Mouse (Mus musculus) embryo, embryonic 9.5 days (tissue): ENCODE measurements around the gene Rab37.

Experiments
- DNase-seq: peaks from one replicate; pipeline ENCODE4 v3.0.0-alpha.2; 2017; ENCODE audit errors: extremely low spot score

The Rab37 gene

GRCm38 (mm10) chr11:115164976-115165374 is 73.7 kb downstream of the Rab37 start:
- peak; percentile 37 for DNase-seq

DNA sequence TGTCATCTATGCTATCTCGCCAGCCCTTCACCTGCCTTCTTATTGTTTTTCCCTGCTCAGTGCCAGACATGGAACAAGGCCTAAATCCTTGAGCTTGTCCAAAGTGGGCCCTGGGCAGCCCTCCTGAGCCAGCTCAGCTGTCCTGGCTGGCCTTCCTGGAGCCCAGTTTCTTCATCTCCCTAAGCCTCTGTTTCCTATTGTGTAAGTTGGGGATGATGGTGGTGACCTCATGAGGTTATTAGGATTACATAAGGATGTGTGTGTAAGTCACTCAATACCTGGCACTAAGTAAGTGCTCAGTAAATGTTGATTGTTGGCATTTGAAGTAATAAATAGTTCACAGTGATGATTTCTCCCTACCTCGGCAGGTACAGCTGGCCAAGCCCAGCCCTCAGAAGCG is 75.5 kb downstream of the Rab37 start:
- DNase-seq: no peak

DNA sequence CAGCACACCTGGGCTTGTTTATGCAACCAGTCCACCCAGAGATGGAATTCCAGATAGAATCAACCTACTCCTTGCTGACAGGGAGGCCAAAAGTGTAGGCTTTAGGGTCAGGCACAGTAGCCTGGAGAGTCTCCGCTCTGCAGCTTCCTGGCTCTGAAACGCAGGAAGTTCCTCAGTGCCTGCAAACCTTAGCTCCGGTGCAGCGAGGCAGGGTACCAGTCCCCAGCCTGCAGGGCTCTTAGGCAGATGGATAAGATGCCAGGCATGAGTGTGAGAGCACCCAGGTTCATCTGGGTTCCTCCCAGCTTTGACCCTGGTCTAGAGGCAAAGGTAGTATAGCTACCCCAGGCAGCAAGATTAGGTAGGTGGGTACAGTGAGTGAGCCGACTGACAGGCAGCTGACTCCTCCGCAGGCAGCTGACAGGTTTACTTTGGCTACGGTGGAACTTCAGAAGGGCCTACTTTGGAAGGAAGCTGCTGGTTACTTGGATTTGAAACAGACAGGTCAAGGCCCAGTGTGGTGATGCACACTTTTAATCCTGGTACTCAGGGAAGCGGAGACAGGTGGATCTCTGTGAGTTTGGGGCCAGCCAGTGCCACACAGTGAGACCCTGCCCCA is 76.5 kb downstream of the Rab37 start:
- DNase-seq: no peak

- DNase-seq: no peak
Observed at GRCm38 (mm10) chr11:115169430-115169829, 78.2 kb downstream of the Rab37 start.

- peak; percentile 15 for DNase-seq
Observed at GRCm38 (mm10) chr11:115171125-115171524, 79.9 kb downstream of the Rab37 start.

GRCm38 (mm10) chr11:115172825-115173287 is 81.6 kb downstream of the Rab37 start:
- peak; percentile 38 for DNase-seq

DNA sequence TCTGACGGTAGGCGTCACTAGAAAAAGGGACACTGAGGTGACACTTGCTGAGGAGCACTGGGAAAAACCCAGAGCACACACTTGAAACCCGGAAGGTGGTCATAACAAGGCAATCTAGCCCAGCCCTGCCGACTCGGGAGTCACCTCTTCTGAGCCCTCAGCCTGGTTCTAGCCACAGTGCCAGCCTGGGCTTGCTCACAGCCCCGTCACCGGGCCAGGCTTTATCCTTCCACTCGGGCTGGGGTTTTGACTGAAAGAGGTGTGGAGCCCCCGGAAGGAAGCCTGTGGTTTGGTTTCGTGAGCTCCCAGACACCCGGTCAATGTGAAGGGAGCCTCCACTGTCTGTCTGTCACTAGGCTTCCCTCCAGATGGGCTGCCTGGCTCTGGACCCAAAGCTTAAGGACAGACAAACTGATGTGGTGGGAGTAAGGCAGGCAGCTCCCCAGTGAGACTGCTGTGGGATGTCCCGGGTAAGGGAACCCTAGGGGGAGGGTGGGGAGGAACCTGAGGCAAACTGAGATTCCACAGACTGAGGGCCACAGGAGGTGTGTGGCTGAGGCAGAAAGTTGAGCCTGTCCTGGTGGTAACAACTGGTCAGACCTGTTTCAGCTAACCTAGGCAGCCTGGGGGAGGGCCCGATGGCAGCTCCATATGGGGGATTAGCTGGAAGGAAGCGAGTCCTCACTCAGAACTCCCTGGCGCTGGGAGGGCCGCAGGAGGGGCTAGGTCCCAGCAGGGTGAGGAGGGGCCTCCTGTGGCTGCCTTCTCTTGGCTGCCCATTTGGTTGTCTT is 82.5 kb downstream of the Rab37 start:
- DNase-seq: peak; percentile 57

DNA sequence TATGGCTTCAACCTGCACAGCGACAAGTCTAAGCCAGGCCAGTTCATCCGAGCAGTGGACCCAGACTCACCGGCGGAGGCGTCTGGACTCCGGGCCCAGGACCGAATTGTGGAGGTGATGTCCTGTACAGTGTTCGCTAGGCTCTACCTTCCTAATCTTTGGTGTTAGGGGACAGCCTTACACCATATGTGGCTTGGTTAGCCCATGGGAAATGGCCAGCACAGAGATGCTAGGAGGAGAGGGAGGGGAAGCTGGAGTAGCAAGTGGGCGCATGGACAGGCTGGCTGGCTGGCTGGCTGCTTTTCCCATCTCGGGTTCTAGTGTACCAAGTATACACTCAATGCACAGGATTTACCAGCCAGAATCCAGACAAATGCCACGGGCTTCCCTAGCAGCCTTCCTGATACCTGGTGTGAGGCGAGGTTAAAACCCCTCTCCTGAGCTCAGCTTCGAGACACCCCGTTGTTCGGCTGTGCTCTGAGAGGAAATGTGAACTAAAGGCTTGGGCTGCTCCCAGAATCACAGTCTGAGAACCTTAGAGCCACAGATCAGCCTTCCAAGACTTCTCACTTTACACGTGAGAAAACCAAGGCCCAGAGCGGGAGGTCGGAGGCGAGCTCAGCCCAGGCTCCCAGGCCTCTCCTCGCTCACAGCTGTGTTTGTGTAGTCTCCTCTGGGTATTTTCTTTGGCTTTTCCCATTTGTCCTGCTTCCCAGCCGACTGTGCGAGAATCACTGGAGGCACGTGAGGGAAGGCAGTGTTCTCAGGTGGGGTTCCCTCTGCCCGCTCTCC is 85.4 kb downstream of the Rab37 start:
- no peak for DNase-seq

GRCm38 (mm10) chr11:115177559-115178195 is 86.4 kb downstream of the Rab37 start:
- no peak for DNase-seq

DNA sequence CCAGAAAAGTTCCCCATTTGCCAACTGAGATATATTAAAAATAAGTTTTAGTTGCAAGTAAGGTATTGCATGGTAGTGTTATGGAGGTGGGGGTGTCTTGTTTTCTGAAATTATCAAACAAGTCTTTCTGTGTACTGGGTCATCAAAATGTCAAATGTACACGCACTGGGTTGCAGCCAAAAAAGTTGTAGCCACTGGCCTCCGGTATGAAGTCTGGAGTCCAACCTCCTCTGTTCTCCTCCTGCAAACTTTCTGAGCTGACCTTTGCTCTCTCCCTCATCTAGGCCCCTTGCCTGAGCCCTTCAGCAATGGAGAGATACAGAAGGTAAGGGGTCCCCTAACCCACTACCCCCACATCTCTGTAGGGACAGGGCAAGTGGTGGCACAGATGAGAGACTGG is 87.5 kb downstream of the Rab37 start:
- no peak for DNase-seq

- DNase-seq: no peak
Observed at GRCm38 (mm10) chr11:115179191-115179590, 88.0 kb downstream of the Rab37 start.

GRCm38 (mm10) chr11:115179881-115180280 is 88.7 kb downstream of the Rab37 start:
- no peak for DNase-seq

DNA sequence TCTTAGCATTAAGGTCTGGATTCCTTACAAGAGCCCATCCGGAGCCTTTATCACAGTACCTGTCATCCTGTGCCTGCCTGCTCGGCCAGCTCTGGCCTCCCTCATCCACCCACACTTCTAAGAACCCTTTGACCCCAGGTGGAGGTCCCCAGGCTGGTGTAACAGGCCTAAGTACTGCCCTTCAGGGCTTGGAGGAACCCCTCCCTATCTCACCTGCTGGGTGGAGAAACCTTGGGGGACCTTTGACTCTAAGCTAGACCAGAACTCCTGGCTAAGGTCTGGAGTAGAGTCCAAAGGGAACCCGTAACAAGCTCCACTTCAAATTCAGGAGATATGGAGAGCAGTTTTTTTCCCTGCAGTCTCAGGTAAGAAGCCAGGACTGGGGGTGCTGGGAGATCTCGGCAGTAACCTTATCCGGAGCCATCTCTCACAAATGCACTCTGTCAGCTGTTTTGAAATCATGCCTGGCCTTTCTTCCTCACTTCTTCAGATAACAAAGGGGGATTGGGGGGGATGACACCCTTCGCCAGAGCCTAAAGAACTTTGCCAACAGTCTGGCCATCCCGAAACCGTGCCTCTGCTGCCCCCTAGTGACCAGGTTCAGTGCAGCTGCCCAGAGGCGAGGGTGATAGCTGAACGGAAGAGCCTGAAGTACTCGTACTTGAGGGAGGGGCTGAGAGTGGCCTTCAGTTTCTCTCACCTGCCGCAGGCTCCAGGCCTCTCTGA is 90.8 kb downstream of the Rab37 start:
- peak; percentile 88 for DNase-seq

DNA sequence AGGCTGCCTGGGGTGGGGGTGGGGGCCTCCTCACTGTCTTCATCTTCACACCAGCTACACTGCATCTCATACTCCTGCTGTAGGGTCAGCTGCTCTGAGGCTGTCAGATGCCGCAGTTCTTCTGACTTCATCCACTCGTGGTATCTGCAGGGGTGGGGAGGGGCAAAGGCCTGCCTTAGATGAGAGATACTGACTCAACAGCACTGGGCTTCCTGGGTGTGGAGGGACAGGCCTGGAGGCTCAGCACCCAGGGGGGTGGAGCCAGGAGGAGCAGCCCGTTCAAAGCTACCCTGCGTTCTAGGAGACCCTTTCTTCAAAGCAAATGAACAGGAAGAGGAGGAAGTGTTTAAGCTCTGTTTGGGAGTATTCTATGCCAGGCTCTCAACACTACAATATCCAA is 93.7 kb downstream of the Rab37 start:
- no peak for DNase-seq

GRCm38 (mm10) chr11:115187224-115187639 is 96.0 kb downstream of the Rab37 start, which contains the start of gene Tmem104:
TSS of gene Tmem104 (plus strand) at chr11:115187487.
- peak; percentile 98 for DNase-seq

- no peak for DNase-seq
Observed at GRCm38 (mm10) chr11:115187693-115188092, 96.5 kb downstream of the Rab37 start, which contains the start of gene Nat9. TSS of gene Nat9 (minus strand) at chr11:115187859.

- DNase-seq: no peak
Observed at GRCm38 (mm10) chr11:115188539-115189231, 97.5 kb downstream of the Rab37 start.

GRCm38 (mm10) chr11:115189304-115189703 is 98.1 kb downstream of the Rab37 start:
- DNase-seq: no peak

- DNase-seq: no peak
Observed at GRCm38 (mm10) chr11:115192180-115192579, 100.9 kb downstream of the Rab37 start.

DNA sequence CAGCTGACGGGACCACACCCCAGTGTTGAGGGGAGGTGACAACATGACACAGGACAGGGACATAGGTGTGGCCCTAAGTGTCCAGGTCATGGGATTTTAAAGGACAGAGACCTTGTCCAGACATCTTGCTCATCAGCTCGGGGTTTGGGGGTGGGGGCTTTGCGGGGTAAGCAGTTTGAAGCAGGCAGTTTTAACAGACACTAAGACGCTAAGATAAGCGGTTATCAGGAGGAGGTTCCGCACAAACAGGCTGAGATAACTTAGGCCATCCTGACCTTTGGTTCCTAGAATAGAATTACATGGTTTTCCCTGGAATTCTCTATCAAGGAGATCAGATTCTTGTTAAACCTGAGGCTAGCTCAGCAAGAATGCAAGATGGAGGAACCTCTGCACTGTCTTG is 103.5 kb downstream of the Rab37 start:
- no peak for DNase-seq
